Mouse (Mus musculus): Measurements from ENCODE around the gene Xdh.

GRCm38 (mm10) chr17:73917713-73918112 is 32.3 kb downstream of the Xdh start:
- TF ChIP-seq CTCF (IDR thresholded peaks at IDR 0.05 in 2 of 3, conservative IDR thresholded peaks at IDR 0.05 in 1 of 3; ENCODE audit: control insufficient read depth in 1 of 3, insufficient read depth in 1 of 3, low read depth in 2 of 3, low read length in 3 of 3, poor library complexity in 1 of 3, severe bottlenecking in 1 of 3) (no peak), POLR2A (IDR thresholded peaks at IDR 0.05; ENCODE audit: control insufficient read depth in 1 of 2, insufficient read depth in 1 of 2, low read depth in 1 of 2, low read length in 2 of 2, poor library complexity in 1 of 2) (no peak), MAFK (IDR thresholded peaks at IDR 0.05; ENCODE audit: borderline replicate concordance, low read depth, low read length) (no peak)
